Mouse (Mus musculus): ENCODE measurements around the gene Yif1b. TPM values are rescaled to one million over a fixed set of nuclear protein-coding genes. Genes with fewer than 3 reads are reported as not detected.

The Yif1b gene
- polyA plus RNA-seq, 1 experiment from 2014 or later: 81.0 TPM

- H3K4me2 ChIP-seq (ENCODE audit: low read length): no peak overlapping the region
- ATAC-seq: no peak
- H3K27me3 ChIP-seq (replicated peaks; ENCODE audit: control insufficient read depth, insufficient read depth, low read length): no peaks in the 10 kb centered on the region
- no peaks in the 10 kb centered on the region for H3K36me3 ChIP-seq (ENCODE audit: control insufficient read depth, insufficient read depth)
- peaks cover 12% of the 10 kb centered on the region; the same call in 1 of the 2 replicates for H3K4me1 ChIP-seq (replicated peaks; ENCODE audit: control insufficient read depth, insufficient read depth, low read length)
- no peak overlapping the region for H3K4me3 ChIP-seq (replicated peaks; ENCODE audit: low read length)
- no peak overlapping the region for H3K27ac ChIP-seq (ENCODE audit: low read length)
- H3K9me3 ChIP-seq (ENCODE audit: control insufficient read depth, low read length): no peaks in the 10 kb centered on the region
- 90% methylated on average over 4 of the region's 4 CpGs for WGBS
- H3K9ac ChIP-seq (replicated peaks; ENCODE audit: low read depth, low read length): no peak overlapping the region
Observed at GRCm38 (mm10) chr7:29270445-29270844, 32.3 kb downstream of the Yif1b start.

DNA sequence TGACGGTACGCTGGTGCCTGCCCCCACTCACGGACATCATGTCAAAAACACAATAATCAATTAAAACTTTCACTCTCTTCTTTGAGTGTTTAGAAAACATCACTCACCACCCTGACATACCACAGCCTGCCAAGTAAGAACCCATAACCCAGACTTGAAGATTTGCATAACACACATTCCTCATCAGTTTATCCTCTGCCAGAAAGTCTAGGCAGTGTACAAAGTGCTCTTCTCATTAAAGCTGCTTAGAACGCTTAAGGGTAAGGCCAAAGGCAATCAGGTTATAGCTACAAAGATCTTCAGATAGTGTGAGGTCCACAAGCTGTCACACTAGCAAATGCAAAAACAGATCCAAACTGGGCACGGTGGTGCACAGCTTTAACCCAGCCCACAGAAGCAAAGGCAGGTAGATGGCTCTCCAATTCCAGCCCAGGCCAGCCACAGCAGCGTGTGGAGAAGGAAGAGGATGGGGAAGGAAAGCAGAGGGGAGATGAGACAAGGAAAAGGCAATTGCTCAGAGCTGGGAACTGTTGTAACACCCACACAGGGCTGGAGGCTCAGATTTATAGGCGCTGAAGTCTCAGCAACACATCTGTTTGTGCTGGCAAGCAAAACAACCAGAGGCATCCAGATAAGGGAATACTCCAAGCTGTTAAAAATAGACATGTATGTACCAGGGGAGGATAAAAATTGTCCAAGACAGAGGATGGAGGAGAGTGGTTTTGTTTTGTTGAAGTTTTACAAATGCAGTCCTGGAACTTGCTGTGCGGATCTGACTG lies 33.7 kb downstream of the Yif1b start:
- H3K4me2 ChIP-seq (ENCODE audit: low read length): no peak overlapping the region
- H3K4me3 ChIP-seq (replicated peaks; ENCODE audit: low read length): no peak overlapping the region
- no peak for ATAC-seq
- WGBS: 73% methylated on average over 8 of the region's 8 CpGs
- no peaks in the 10 kb centered on the region for H3K27me3 ChIP-seq (replicated peaks; ENCODE audit: control insufficient read depth, insufficient read depth, low read length)
- no peak overlapping the region for H3K9ac ChIP-seq (replicated peaks; ENCODE audit: low read depth, low read length)
- no peaks in the 10 kb centered on the region for H3K36me3 ChIP-seq (ENCODE audit: control insufficient read depth, insufficient read depth)
- peaks cover 12% of the 10 kb centered on the region; the same call in 1 of the 2 replicates for H3K4me1 ChIP-seq (replicated peaks; ENCODE audit: control insufficient read depth, insufficient read depth, low read length)
- H3K27ac ChIP-seq (ENCODE audit: low read length): peak overlapping the region; percentile 17; the same call in 1 of the 2 replicates
- no peaks in the 10 kb centered on the region for H3K9me3 ChIP-seq (ENCODE audit: control insufficient read depth, low read length)

GRCm38 (mm10) chr7:29276715-29277114 lies 38.6 kb downstream of the Yif1b start:
- peaks cover 16% of the 10 kb centered on the region for H3K4me1 ChIP-seq (replicated peaks; ENCODE audit: control insufficient read depth, insufficient read depth, low read length)
- no peaks in the 10 kb centered on the region for H3K9me3 ChIP-seq (ENCODE audit: control insufficient read depth, low read length)
- peaks cover 4% of the 10 kb centered on the region; the same call in 1 of the 2 replicates for H3K27me3 ChIP-seq (replicated peaks; ENCODE audit: control insufficient read depth, insufficient read depth, low read length)
- H3K4me2 ChIP-seq (ENCODE audit: low read length): no peak overlapping the region
- ATAC-seq: no peak
- no peaks in the 10 kb centered on the region for H3K36me3 ChIP-seq (ENCODE audit: control insufficient read depth, insufficient read depth)
- H3K4me3 ChIP-seq (replicated peaks; ENCODE audit: low read length): no peak overlapping the region
- no peak overlapping the region for H3K9ac ChIP-seq (replicated peaks; ENCODE audit: low read depth, low read length)
- WGBS: 70% methylated on average over 5 of the region's 5 CpGs
- no peak overlapping the region for H3K27ac ChIP-seq (ENCODE audit: low read length)

- WGBS: 93% methylated on average over 4 of the region's 4 CpGs
- no peak overlapping the region for H3K9ac ChIP-seq (replicated peaks; ENCODE audit: low read depth, low read length)
Observed at GRCm38 (mm10) chr7:29277510-29277909, 39.4 kb downstream of the Yif1b start.

DNA sequence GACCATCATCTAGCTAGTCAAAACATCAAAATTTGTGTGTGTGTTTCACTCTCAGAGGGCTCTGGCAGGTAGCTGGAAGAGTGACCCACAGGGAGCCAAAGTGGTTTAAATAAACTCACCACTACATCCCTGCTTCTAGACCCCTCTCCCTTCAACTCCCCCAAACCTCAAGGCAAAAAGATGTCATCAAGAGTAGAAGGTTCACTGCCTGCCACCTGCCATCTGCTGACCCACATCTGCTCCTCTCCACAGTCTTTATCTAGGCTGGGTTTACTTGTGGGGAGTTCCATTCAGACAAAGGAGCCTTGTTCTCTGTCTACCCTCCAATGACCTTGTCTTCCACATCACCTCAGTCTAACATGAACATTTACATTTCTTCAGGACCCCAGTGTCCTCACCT lies 41.1 kb downstream of the Yif1b start:
- H3K36me3 ChIP-seq (ENCODE audit: control insufficient read depth, insufficient read depth): no peaks in the 10 kb centered on the region
- peaks cover 17% of the 10 kb centered on the region for H3K4me1 ChIP-seq (replicated peaks; ENCODE audit: control insufficient read depth, insufficient read depth, low read length)
- no peak overlapping the region for H3K27ac ChIP-seq (ENCODE audit: low read length)
- no peak overlapping the region for H3K4me2 ChIP-seq (ENCODE audit: low read length)
- no peak overlapping the region for H3K9ac ChIP-seq (replicated peaks; ENCODE audit: low read depth, low read length)
- ATAC-seq: no peak
- H3K4me3 ChIP-seq (replicated peaks; ENCODE audit: low read length): no peak overlapping the region
- peaks cover 9% of the 10 kb centered on the region; the same call in 1 of the 2 replicates for H3K27me3 ChIP-seq (replicated peaks; ENCODE audit: control insufficient read depth, insufficient read depth, low read length)
- no peaks in the 10 kb centered on the region for H3K9me3 ChIP-seq (ENCODE audit: control insufficient read depth, low read length)

More at GRCm38 (mm10) chr7:29277510-29277909, 39.4 kb downstream of the Yif1b start:
- no peak for ATAC-seq
- Histone ChIP-seq H3K4me3 (replicated peaks; ENCODE audit: low read length) (no peak overlapping the region), H3K36me3 (ENCODE audit: control insufficient read depth, insufficient read depth) (no peaks in the 10 kb centered on the region), H3K27me3 (replicated peaks; ENCODE audit: control insufficient read depth, insufficient read depth, low read length) (peaks cover 9% of the 10 kb centered on the region; the same call in 1 of the 2 replicates), H3K4me2 (ENCODE audit: low read length) (no peak overlapping the region), H3K9me3 (ENCODE audit: control insufficient read depth, low read length) (no peaks in the 10 kb centered on the region), H3K4me1 (replicated peaks; ENCODE audit: control insufficient read depth, insufficient read depth, low read length) (peaks cover 17% of the 10 kb centered on the region), H3K27ac (ENCODE audit: low read length) (no peak overlapping the region)

GRCm38 (mm10) chr7:29279924-29280323 lies 41.8 kb downstream of the Yif1b start:
- Histone ChIP-seq H3K9me3 (ENCODE audit: control insufficient read depth, low read length) (no peaks in the 10 kb centered on the region), H3K9ac (replicated peaks; ENCODE audit: low read depth, low read length) (no peak overlapping the region), H3K4me1 (replicated peaks; ENCODE audit: control insufficient read depth, insufficient read depth, low read length) (peaks cover 17% of the 10 kb centered on the region), H3K27ac (ENCODE audit: low read length) (no peak overlapping the region), H3K4me2 (ENCODE audit: low read length) (no peak overlapping the region), H3K27me3 (replicated peaks; ENCODE audit: control insufficient read depth, insufficient read depth, low read length) (peaks cover 9% of the 10 kb centered on the region; the same call in 1 of the 2 replicates), H3K36me3 (ENCODE audit: control insufficient read depth, insufficient read depth) (no peaks in the 10 kb centered on the region), H3K4me3 (replicated peaks; ENCODE audit: low read length) (no peak overlapping the region)
- no peak for ATAC-seq
- WGBS: 92% methylated on average over 8 of the region's 8 CpGs

DNA sequence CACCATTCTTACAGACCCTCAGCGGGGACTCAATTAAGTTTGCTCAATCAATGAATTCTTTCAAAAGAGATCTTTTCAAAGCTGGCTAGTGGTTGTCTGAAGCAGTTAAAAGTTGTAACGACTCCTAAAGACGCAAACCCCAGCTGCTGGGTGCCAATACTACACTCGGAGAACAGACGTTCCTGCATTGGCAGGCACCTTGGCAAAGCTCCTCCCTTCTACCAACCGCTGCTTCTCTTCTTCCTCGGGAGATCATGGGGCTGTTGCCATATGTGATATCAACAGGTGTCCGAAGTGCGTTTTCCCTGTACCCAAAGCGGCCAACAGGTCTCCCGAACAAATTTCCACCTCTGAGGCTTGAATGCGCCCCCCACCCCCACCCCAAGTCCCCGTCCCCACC lies 42.7 kb downstream of the Yif1b start:
- Histone ChIP-seq H3K9ac (replicated peaks; ENCODE audit: low read depth, low read length) (no peak overlapping the region; the same call in 1 of the 2 replicates), H3K4me3 (replicated peaks; ENCODE audit: low read length) (peak overlapping the region; percentile 68), H3K27ac (ENCODE audit: low read length) (no peak overlapping the region), H3K4me1 (replicated peaks; ENCODE audit: control insufficient read depth, insufficient read depth, low read length) (peaks cover 17% of the 10 kb centered on the region), H3K36me3 (ENCODE audit: control insufficient read depth, insufficient read depth) (no peaks in the 10 kb centered on the region), H3K9me3 (ENCODE audit: control insufficient read depth, low read length) (no peaks in the 10 kb centered on the region), H3K27me3 (replicated peaks; ENCODE audit: control insufficient read depth, insufficient read depth, low read length) (peaks cover 9% of the 10 kb centered on the region; the same call in 1 of the 2 replicates), H3K4me2 (ENCODE audit: low read length) (peak overlapping the region; percentile 99)
- 6% methylated on average over 13 of the region's 13 CpGs for WGBS
- no peak for ATAC-seq

DNA sequence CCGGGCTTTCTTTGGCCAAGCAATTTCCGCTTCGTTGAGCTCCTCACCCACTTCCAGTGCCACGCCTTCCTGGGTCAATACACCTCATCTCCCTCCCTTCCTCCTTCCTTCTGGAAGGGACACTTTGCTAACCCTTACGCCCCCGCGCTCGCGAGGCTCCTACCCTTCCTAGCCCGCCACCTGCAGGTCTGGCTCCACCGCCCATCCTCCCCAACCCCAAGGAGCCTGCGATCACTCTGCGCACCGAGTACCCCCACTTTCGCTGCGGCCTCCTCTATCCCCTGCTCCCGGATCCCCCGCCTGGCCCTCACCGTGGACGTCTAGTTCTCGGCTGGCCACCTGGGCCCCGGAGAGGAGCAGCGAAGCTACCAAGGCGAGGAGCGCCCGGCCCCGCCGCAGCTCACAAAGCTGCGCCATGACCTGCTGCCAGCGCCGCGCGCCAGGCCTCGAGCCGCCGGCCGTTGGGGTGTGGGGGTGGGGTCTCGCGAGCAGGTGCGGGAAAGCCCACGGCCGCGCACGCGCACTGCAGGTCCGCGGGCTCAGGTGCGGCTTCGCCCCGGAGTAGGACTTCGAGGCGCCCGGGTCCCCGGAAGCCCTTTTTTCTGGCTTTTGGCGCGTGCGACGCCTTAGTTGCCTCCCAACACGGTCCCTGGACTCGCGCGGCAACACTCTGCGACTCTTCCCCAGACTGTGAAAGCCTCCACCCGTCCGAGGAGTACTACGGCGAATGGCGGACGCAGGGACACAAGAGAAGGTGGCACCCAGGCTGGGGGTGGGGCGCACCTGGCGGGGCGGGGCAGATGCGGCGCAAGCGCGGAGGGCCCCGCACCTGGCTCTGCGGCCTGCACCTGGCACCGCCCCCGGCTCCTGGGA lies 43.3 kb downstream of the Yif1b start, which contains the start of gene Spint2:
TSS of gene Spint2 (minus strand) at position 712 of the 873 bp plus-strand sequence.
- ATAC-seq: peak; percentile 58
- Histone ChIP-seq H3K4me3 (replicated peaks; ENCODE audit: low read length) (peak within 1 kb of the TSS; percentile 68), H3K27me3 (replicated peaks; ENCODE audit: control insufficient read depth, insufficient read depth, low read length) (peaks cover 9% of the 10 kb centered on the region; the same call in 1 of the 2 replicates), H3K4me1 (replicated peaks; ENCODE audit: control insufficient read depth, insufficient read depth, low read length) (peaks cover 17% of the 10 kb centered on the region), H3K27ac (ENCODE audit: low read length) (no peak within 1 kb of the TSS), H3K9me3 (ENCODE audit: control insufficient read depth, low read length) (no peaks in the 10 kb centered on the region), H3K9ac (replicated peaks; ENCODE audit: low read depth, low read length) (peak within 1 kb of the TSS; percentile 76), H3K4me2 (ENCODE audit: low read length) (peak within 1 kb of the TSS; percentile 99), H3K36me3 (ENCODE audit: control insufficient read depth, insufficient read depth) (no peaks in the 10 kb centered on the region)
- WGBS: under 1% methylated on average over 74 of the region's 80 CpGs

DNA sequence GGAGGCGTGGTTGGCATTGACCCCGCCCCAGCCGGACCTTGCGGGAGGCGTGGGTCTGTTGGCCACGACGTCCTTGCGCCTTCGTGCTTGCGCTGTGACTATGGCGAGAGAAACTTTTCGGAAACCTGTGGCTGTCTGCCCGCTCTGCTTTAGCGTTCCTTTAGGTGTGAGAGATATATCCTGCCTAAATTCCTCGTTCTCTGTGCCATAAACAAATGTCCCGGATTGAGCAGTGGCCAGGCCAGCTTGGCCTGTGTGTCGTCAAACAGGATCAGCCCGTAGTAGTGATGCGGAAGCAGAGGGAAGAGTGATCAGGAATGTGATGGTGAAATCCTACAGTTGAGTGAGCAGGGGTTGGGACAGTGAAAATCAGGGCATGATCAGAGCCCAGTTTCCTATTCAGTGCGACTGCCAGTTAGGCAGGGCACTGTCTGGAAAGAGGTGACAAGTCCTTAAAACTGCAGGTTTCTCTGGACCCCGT lies 44.0 kb downstream of the Yif1b start:
- Histone ChIP-seq H3K4me2 (ENCODE audit: low read length) (peak overlapping the region; percentile 99), H3K9me3 (ENCODE audit: control insufficient read depth, low read length) (no peaks in the 10 kb centered on the region), H3K4me1 (replicated peaks; ENCODE audit: control insufficient read depth, insufficient read depth, low read length) (peaks cover 17% of the 10 kb centered on the region), H3K27ac (ENCODE audit: low read length) (no peak overlapping the region), H3K4me3 (replicated peaks; ENCODE audit: low read length) (peak overlapping the region; percentile 68), H3K27me3 (replicated peaks; ENCODE audit: control insufficient read depth, insufficient read depth, low read length) (peaks cover 9% of the 10 kb centered on the region; the same call in 1 of the 2 replicates), H3K9ac (replicated peaks; ENCODE audit: low read depth, low read length) (peak overlapping the region; percentile 76), H3K36me3 (ENCODE audit: control insufficient read depth, insufficient read depth) (no peaks in the 10 kb centered on the region)
- no peak for ATAC-seq
- WGBS: 8% methylated on average over 20 of the region's 21 CpGs
